Mouse (Mus musculus): ENCODE measurements around the gene Stx2. TPM values are rescaled to one million over a fixed set of nuclear protein-coding genes. Genes with fewer than 3 reads are reported as not detected.

Stx2 gene
- 21.4 TPM for polyA plus RNA-seq (2014; fragmentation: Illumina TruSeq; extraction: RNeasy Lipid Tissue Mini Kit (QIAGEN cat#74804); ENCODE audit: low read depth, low replicate concordance)

GRCm38 (mm10) chr5:129008412-129008826 is at the start of gene Stx2:
Gene Stx2, minus strand, starts transcription at chr5:129008574.

GRCm38 (mm10) chr5:129019497-129020299 is 11.3 kb upstream of the Stx2 start, which contains the start of gene Ran:
Gene Ran, plus strand, starts transcription at chr5:129020069.

GRCm38 (mm10) chr5:128953278-128954070 is 54.9 kb downstream of the Stx2 start, which contains the start of gene Rimbp2:
Gene Rimbp2, minus strand, starts transcription at chr5:128953486.

Other genes starting within 250 kb of the Stx2 start
- gene Rimbp2, start 55.1 kb downstream of the Stx2 start, polyA plus RNA-seq (2014; fragmentation: Illumina TruSeq; extraction: RNeasy Lipid Tissue Mini Kit (QIAGEN cat#74804); ENCODE audit: low read depth, low replicate concordance): not detected
- gene Ran, start 11.5 kb upstream of the Stx2 start, polyA plus RNA-seq (2014; fragmentation: Illumina TruSeq; extraction: RNeasy Lipid Tissue Mini Kit (QIAGEN cat#74804); ENCODE audit: low read depth, low replicate concordance): 76.1 TPM
- 0.13 TPM for gene Adgrd1, start 88.2 kb upstream of the Stx2 start, polyA plus RNA-seq (2014; fragmentation: Illumina TruSeq; extraction: RNeasy Lipid Tissue Mini Kit (QIAGEN cat#74804); ENCODE audit: low read depth, low replicate concordance)

Measured in liver, adult 10 weeks (tissue).